Mouse (Mus musculus) cerebellum, adult 2 months (tissue): Measurements from ENCODE around the gene Map2k5.

Experiments used
- CTCF ChIP-seq: fragments of 200-500 bp; IDR thresholded peaks from 2 replicates; pipeline ENCODE4 v1.5.1; 2011; ENCODE audit warnings: low read depth, mild to moderate bottlenecking, control low read depth, low read length, moderate library complexity, borderline replicate concordance; ENCODE audit not compliant: insufficient read depth
- POLR2A ChIP-seq: fragments of 200-500 bp; IDR thresholded peaks from 2 replicates; pipeline ENCODE4 v1.6.1; 2011; ENCODE audit warnings: low read length, control low read depth, borderline replicate concordance; ENCODE audit not compliant: insufficient read depth

DNA sequence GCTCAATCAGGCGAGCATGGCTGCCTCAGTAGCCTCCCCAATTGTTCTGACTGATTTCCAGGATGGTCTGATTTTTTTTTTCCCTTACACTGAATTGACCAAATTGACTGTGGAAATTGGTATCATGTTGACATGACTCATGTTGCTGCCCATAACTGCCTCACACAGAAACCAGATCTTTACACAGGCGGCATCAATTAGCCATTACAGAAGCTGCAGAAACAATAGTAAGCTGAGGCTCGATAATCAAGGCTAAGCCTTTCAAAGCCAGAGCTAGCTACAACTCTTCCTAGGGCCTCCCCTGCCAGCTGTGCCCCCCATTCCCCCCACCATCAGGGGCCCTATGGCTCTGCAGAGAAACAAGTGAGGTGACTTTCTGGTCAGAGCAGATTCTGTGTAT lies 107.9 kb downstream of the Map2k5 start:
- no peak for TF ChIP-seq CTCF
- no peak for TF ChIP-seq POLR2A
